Mouse (Mus musculus) neural tube, embryonic 12.5 days (tissue): ENCODE measurements around the gene Nhlrc2. TPM values are rescaled to one million over a fixed set of nuclear protein-coding genes. Genes with fewer than 3 reads are reported as not detected.

ENCODE experiments used
- ATAC-seq: fragments of 200-750 bp; cut with Nextera tagmentation; 2 replicates; pipeline ENCODE4 v1.8.0; 2017; ENCODE audit warnings: low read depth, mild to moderate bottlenecking, moderate TSS enrichment, moderate library complexity; ENCODE audit not compliant: low FRiP score
- H3K27ac ChIP-seq: fragments of 300-500 bp; sonication (generic); 2 replicates; pipeline ENCODE4 v1.5.1; 2016
- H3K27me3 ChIP-seq: fragments of 300-500 bp; sonication (generic); replicated peaks from 2 replicates; pipeline ENCODE4 v1.6.1; 2016; ENCODE audit warnings: mild to moderate bottlenecking
- H3K36me3 ChIP-seq: fragments of 300-500 bp; sonication (generic); 2 replicates; pipeline ENCODE4 v1.6.1; 2016; ENCODE audit warnings: mild to moderate bottlenecking
- H3K4me1 ChIP-seq: fragments of 300-500 bp; sonication (generic); 2 replicates; pipeline ENCODE4 v1.6.1; 2016
- H3K4me2 ChIP-seq: fragments of 300-500 bp; sonication (generic); replicated peaks from 2 replicates; pipeline ENCODE4 v1.6.1; 2016; ENCODE audit warnings: mild to moderate bottlenecking
- H3K4me3 ChIP-seq: fragments of 300-500 bp; sonication (generic); 2 replicates; pipeline ENCODE4 v1.5.1; 2016
- H3K9ac ChIP-seq: fragments of 300-500 bp; sonication (generic); 2 replicates; pipeline ENCODE4 v1.6.1; 2016; ENCODE audit warnings: mild to moderate bottlenecking
- H3K9me3 ChIP-seq: fragments of 300-500 bp; sonication (generic); 2 replicates; pipeline ENCODE4 v1.6.1; 2016; ENCODE audit warnings: mild to moderate bottlenecking
- WGBS: fragments of 180-500 bp; shearing (Covaris S2); methylation state at CpG from one replicate; pipeline ENCODE4 v1.1.7; 2016; 5-methylcytosine and 5-hydroxymethylcytosine counted together
- polyA plus RNA-seq: library from polyadenylated mRNA; unstranded; fragments of >200 nt; fragmentation: Nextera tagmentation; extraction: Ambion mirVana; gene quantifications from 2 replicates; pipeline ENCODE4 v1.2.1, GENCODE M21; 2016

The Nhlrc2 gene
- polyA plus RNA-seq, 1 experiment from 2014 or later: 12.7 TPM

DNA sequence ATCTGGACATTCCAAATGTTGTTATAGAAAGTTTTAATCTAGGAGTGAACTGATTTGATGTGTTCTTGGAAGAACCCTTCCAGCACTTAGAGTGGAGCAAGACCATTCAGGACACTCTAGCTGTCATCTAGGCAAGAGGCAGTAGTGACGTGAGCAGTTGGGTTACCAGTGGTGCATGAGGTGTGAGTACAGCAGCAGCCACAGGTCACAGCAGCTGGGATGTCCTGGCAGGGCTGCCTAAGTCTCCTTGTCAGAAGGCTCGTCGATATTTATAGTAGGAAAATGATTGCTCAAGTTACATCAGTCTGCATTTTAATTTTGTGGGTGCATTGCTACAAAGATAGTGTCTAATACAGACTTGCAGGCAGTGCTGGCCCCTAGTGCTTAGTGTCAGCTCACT, 42.2 kb downstream of the Nhlrc2 start:
- H3K4me1 ChIP-seq: no peaks in the 10 kb centered on the region
- 92% methylated on average over 3 of the region's 3 CpGs for WGBS
- no peaks in the 10 kb centered on the region for H3K9me3 ChIP-seq
- H3K27me3 ChIP-seq: no peaks in the 10 kb centered on the region
- no peak overlapping the region for H3K4me2 ChIP-seq
- no peak overlapping the region for H3K9ac ChIP-seq
- H3K36me3 ChIP-seq: peaks cover 69% of the 10 kb centered on the region
- H3K27ac ChIP-seq: no peak overlapping the region
- H3K4me3 ChIP-seq: no peak overlapping the region
- no peak for ATAC-seq

DNA sequence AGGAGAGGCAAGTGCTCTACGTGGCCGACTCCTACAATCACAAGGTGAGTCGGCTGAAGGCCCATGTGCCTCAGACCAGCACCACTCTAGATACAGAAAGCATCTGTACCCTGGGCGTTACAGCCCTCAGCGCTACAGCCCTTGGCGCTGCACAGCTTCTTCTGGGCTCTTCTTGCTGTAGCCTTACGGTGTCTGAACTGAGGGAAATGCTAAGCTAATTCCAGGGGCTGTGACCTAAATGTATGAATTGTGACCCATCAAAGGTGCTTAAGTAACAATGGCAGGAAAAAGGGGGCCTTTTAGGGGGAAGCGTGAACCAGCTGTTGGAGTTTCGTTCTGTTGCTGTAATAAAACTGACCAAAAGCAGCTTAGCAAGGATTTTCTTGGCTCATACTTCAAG, 44.4 kb downstream of the Nhlrc2 start:
- WGBS: 94% methylated on average over 9 of the region's 9 CpGs
- no peak overlapping the region for H3K4me2 ChIP-seq
- no peak for ATAC-seq
- no peaks in the 10 kb centered on the region for H3K9me3 ChIP-seq
- no peak overlapping the region for H3K4me3 ChIP-seq
- H3K27me3 ChIP-seq: no peaks in the 10 kb centered on the region
- no peak overlapping the region for H3K9ac ChIP-seq
- no peaks in the 10 kb centered on the region for H3K4me1 ChIP-seq
- peaks cover 83% of the 10 kb centered on the region for H3K36me3 ChIP-seq
- no peak overlapping the region for H3K27ac ChIP-seq

DNA sequence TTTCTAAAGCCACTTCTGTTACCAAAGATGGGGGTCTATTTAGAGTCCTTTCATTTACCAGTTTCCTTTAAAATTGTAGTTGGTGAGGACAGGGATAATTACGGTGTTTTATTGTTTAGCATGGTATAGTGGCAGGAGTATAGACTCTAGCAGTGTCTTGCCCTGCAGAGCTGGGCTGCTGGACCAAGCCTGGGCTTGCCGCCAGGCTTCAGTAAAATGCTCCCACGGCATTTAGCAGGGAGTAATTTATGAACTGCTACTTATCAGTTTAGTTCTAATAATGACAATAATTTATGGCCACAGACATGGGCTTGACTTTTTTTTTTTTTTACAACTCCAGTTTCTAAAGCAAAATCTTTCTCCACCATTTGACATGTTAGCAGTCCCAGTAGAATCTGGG, 51.9 kb downstream of the Nhlrc2 start:
- H3K4me2 ChIP-seq: no peak overlapping the region
- no peak for ATAC-seq
- peaks cover 26% of the 10 kb centered on the region for H3K36me3 ChIP-seq
- H3K27ac ChIP-seq: no peak overlapping the region
- no peaks in the 10 kb centered on the region for H3K4me1 ChIP-seq
- no peak overlapping the region for H3K9ac ChIP-seq
- no peaks in the 10 kb centered on the region for H3K9me3 ChIP-seq
- H3K27me3 ChIP-seq: no peaks in the 10 kb centered on the region
- WGBS: 53% methylated on average over 3 of the region's 3 CpGs
- H3K4me3 ChIP-seq: no peak overlapping the region

DNA sequence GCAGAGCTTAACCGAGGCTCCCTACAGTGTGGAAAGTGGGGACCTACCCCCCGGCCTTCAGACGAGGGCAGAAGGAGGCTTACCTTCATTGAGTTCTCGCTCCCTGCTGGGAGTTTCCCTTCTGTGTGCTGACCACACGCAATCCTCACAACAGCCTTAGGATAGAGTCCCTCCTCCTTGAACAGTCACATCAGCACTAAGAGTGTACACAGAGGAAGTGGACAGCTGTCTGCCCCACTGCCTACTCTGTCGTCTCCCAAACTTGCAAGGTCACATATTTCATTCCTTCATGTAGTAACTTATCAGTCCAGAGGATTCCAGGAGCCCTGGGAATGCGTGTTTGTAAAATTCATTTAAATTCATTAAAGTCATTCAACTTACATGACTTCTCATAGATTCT, 52.7 kb downstream of the Nhlrc2 start:
- H3K4me1 ChIP-seq: no peaks in the 10 kb centered on the region
- no peak overlapping the region for H3K4me2 ChIP-seq
- no peak overlapping the region for H3K4me3 ChIP-seq
- peaks cover 20% of the 10 kb centered on the region for H3K36me3 ChIP-seq
- no peaks in the 10 kb centered on the region for H3K27me3 ChIP-seq
- ATAC-seq: no peak
- 79% methylated on average over 7 of the region's 7 CpGs for WGBS
- no peaks in the 10 kb centered on the region for H3K9me3 ChIP-seq
- H3K27ac ChIP-seq: no peak overlapping the region
- H3K9ac ChIP-seq: no peak overlapping the region

DNA sequence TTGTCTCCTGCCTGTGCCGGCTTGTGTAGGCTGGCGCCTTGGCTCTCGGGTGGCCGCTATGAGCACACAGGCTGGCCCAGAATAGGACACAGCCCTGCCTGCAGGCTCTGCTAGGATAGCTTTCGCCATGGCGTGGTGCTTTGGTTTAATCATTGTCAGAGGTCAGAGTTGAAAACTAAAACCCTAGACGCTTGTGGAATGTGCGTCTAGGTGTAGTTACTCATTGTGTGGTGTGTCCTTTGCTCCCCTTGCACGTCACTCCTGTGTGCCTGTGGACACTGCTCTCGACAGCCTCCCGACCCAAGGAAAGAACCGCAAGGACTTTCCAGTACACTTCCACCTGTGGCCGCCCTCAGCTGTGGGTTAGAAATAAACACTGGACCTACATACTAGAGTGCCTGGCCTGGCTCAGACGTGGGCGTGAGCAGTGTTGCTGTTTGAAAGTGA, 53.9 kb downstream of the Nhlrc2 start:
- Histone ChIP-seq H3K4me2 (no peak overlapping the region), H3K9ac (no peak overlapping the region), H3K4me3 (no peak overlapping the region), H3K36me3 (peaks cover 11% of the 10 kb centered on the region), H3K27me3 (no peaks in the 10 kb centered on the region), H3K9me3 (no peaks in the 10 kb centered on the region), H3K27ac (no peak overlapping the region), H3K4me1 (no peaks in the 10 kb centered on the region)
- no peak for ATAC-seq
- WGBS: 71% methylated on average over 15 of the region's 15 CpGs

DNA sequence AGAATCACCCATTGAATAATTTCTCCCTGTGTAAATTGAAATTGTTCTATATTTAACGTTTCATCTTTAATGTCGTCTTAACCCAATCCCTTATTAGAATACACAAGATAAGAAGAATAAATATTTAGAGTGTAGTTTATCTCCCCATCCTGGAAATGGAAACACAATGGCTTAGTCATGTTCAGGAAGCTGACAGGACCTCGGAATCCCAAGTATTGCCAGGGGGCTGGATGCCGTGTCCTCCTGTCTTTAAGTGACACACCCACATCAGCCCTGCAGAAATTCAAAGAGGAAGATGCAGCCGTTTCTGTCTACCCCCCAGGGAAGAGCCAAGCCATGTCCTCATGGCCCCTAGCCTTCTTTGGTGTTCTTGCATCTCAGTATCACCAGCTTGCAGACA, 60.9 kb downstream of the Nhlrc2 start:
- 82% methylated on average over 5 of the region's 5 CpGs for WGBS
- H3K4me3 ChIP-seq: no peak overlapping the region
- H3K9me3 ChIP-seq: no peaks in the 10 kb centered on the region
- no peaks in the 10 kb centered on the region for H3K36me3 ChIP-seq
- no peak overlapping the region for H3K4me2 ChIP-seq
- no peak overlapping the region for H3K9ac ChIP-seq
- H3K27me3 ChIP-seq: no peaks in the 10 kb centered on the region
- no peak for ATAC-seq
- H3K4me1 ChIP-seq: no peaks in the 10 kb centered on the region
- no peak overlapping the region for H3K27ac ChIP-seq

DNA sequence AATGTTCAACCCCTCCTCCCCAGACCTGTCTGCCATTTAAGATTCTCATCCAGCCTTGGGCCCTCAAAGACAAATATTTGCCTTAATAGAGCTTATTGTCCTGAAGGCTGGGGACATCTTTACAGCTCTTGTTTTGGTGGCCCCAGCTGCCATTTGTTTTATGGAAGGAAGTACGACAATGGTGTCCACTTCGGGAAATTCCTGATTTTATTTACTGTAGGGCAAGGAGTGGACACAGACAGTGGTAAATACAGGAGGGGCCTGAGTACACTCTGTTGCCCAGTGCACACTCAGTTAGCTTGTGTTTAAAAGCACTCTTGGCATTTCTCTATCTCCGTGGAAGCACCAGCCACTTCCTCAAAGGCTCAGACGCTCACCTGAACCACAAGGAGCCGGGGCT, 66.1 kb downstream of the Nhlrc2 start:
- Histone ChIP-seq H3K4me3 (no peak overlapping the region), H3K9me3 (no peaks in the 10 kb centered on the region), H3K4me2 (no peak overlapping the region), H3K4me1 (no peaks in the 10 kb centered on the region), H3K36me3 (no peaks in the 10 kb centered on the region), H3K27me3 (no peaks in the 10 kb centered on the region), H3K9ac (no peak overlapping the region), H3K27ac (no peak overlapping the region)
- ATAC-seq: no peak
- WGBS: 66% methylated on average over 5 of the region's 5 CpGs

DNA sequence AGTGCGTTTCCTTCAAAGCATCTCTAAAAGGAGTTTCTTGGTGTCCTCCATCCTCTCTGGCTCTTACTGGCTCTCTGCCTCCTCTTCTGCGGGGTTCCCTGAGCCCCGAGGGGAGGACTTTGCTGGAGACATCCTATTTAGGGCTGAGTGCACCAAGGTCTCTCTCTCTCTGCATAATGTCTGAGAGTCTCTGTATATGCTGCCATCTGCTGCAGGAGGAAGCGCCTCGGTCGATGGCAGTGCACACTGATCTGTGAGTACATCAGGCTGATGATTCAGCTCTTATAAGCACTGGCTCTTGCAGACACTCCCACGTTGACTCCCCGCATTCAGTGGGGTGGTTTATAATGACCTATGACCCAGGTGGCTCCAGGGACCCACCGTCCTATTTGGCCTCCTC, 70.8 kb downstream of the Nhlrc2 start:
- ATAC-seq: no peak

GRCm38 (mm10) chr19:56619546-56619945, 71.5 kb downstream of the Nhlrc2 start:
- no peaks in the 10 kb centered on the region for H3K27me3 ChIP-seq
- ATAC-seq: no peak
- H3K27ac ChIP-seq: no peak overlapping the region
- H3K9ac ChIP-seq: no peak overlapping the region
- no peaks in the 10 kb centered on the region for H3K36me3 ChIP-seq
- WGBS: 86% methylated on average over 4 of the region's 4 CpGs
- H3K4me3 ChIP-seq: no peak overlapping the region
- no peaks in the 10 kb centered on the region for H3K4me1 ChIP-seq
- H3K9me3 ChIP-seq: no peaks in the 10 kb centered on the region
- no peak overlapping the region for H3K4me2 ChIP-seq

More for the DNA sequence above, 70.8 kb downstream of the Nhlrc2 start:
- H3K9ac ChIP-seq: no peak overlapping the region
- no peak overlapping the region for H3K27ac ChIP-seq
- H3K27me3 ChIP-seq: no peaks in the 10 kb centered on the region
- 75% methylated on average over 9 of the region's 9 CpGs for WGBS
- H3K36me3 ChIP-seq: no peaks in the 10 kb centered on the region
- no peak overlapping the region for H3K4me2 ChIP-seq
- H3K4me3 ChIP-seq: no peak overlapping the region
- H3K9me3 ChIP-seq: no peaks in the 10 kb centered on the region
- H3K4me1 ChIP-seq: no peaks in the 10 kb centered on the region

- Histone ChIP-seq H3K4me1 (no peaks in the 10 kb centered on the region), H3K27ac (no peak overlapping the region), H3K9me3 (no peaks in the 10 kb centered on the region), H3K36me3 (no peaks in the 10 kb centered on the region), H3K4me3 (no peak overlapping the region), H3K9ac (no peak overlapping the region), H3K27me3 (no peaks in the 10 kb centered on the region), H3K4me2 (no peak overlapping the region)
- WGBS: 88% methylated on average over 7 of the region's 7 CpGs
- ATAC-seq: no peak
These were observed 73.8 kb downstream of the Nhlrc2 start for GRCm38 (mm10) chr19:56621876-56622275.

- ATAC-seq: no peak
- no peaks in the 10 kb centered on the region for H3K36me3 ChIP-seq
- no peak overlapping the region for H3K4me3 ChIP-seq
- WGBS: 91% methylated on average over 10 of the region's 10 CpGs
- H3K9me3 ChIP-seq: no peaks in the 10 kb centered on the region
- no peak overlapping the region for H3K9ac ChIP-seq
- H3K27me3 ChIP-seq: no peaks in the 10 kb centered on the region
- H3K4me2 ChIP-seq: no peak overlapping the region
- H3K27ac ChIP-seq: no peak overlapping the region
- no peaks in the 10 kb centered on the region for H3K4me1 ChIP-seq
These were observed 79.9 kb downstream of the Nhlrc2 start for GRCm38 (mm10) chr19:56627881-56628472.

DNA sequence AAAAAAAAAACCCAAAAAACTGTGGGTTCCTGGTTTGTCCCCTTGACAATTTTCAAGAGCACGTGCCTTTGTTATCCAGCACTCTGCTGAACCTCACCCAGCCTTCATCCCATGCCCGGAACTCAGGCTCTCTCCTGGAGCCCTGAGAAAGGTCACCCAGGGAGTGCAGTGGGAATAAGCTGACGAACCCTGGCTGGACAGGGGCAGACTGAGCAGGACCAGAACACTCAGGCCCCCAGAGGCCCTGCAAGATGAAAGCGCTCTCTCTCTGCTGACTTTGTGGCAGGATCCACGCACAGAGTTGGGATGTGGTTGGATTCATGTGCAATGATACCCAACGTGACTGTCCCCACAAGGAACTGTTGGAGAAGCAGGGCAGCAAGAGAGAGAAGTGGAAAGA, 81.6 kb downstream of the Nhlrc2 start:
- Histone ChIP-seq H3K27ac (no peak overlapping the region), H3K9ac (no peak overlapping the region)
- 78% methylated on average over 6 of the region's 6 CpGs for WGBS

DNA sequence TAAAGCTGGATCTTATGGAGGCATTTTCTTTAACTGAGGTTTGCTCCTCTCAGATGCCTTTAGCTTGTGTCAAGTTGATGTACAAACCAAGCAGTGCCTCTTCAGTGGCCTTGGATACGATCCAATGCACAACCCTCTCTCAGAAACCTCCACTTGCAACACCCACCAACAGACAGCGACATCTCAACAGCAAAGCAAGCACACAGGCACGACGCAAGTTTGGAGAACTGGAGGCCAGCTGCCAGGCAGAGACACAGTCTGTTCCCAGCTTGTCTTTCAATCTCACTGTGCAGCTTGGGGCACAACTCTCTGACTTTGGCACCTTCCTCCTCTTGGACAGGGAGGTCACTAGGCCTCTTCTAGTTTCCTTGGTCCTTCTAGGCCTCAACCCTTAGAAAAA, 83.0 kb downstream of the Nhlrc2 start:
- Histone ChIP-seq H3K27me3 (no peaks in the 10 kb centered on the region), H3K9me3 (no peaks in the 10 kb centered on the region), H3K4me1 (no peaks in the 10 kb centered on the region), H3K36me3 (no peaks in the 10 kb centered on the region), H3K27ac (no peak overlapping the region), H3K4me2 (no peak overlapping the region), H3K4me3 (no peak overlapping the region), H3K9ac (no peak overlapping the region)
- 95% methylated on average over 4 of the region's 4 CpGs for WGBS
- ATAC-seq: no peak

More for the DNA sequence above, 81.6 kb downstream of the Nhlrc2 start:
- no peak overlapping the region for H3K4me2 ChIP-seq
- H3K36me3 ChIP-seq: no peaks in the 10 kb centered on the region
- H3K9me3 ChIP-seq: no peaks in the 10 kb centered on the region
- H3K27me3 ChIP-seq: no peaks in the 10 kb centered on the region
- no peaks in the 10 kb centered on the region for H3K4me1 ChIP-seq
- no peak for ATAC-seq
- no peak overlapping the region for H3K4me3 ChIP-seq
